Mouse (Mus musculus): ENCODE measurements at regions not wholly inside any gene's neighbourhood (a gene's known extent, or its start where the extent isn't known, plus 50 kb on each side); places are given as distances from the start of the nearest gene placed in this dataset.

DNA sequence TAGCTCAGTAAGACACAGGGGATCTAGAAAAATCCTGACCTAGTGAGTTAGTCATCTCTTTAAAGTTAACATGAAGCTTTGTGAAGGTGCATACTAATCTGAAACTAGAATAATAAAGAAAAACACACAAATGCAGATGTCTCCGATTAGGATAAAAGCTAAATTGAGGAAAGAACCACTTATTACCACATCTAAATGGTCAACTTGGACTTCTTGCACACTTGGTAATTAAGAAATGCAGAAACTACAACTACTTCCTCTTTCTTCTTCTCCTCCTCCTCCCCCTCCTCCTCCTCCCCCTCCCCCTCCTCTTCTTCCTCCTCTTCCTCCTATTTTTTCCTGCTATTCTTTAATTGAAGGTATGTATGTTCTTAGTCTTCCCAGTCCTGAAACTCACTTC is 116.3 kb downstream of the Dkk1 start:
- Histone ChIP-seq H3K4me3 (no peak overlapping the region), H3K79me2 (ENCODE audit: control insufficient read depth, insufficient read depth) (no peaks in the 10 kb centered on the region), H3K27me3 (ENCODE audit: control insufficient read depth, insufficient read depth, insufficient read length) (no peaks in the 10 kb centered on the region), H3ac (ENCODE audit: control insufficient read depth, insufficient read length) (no peak overlapping the region), H3K4me2 (ENCODE audit: low read depth) (no peak overlapping the region), H3K36me3 (ENCODE audit: control insufficient read depth, insufficient read depth) (no peaks in the 10 kb centered on the region)
- TF ChIP-seq CEBPB (IDR thresholded peaks at IDR 0.05; ENCODE audit: insufficient read depth, poor library complexity, severe bottlenecking), result no peak
- TF ChIP-seq MYOD1 (IDR thresholded peaks at IDR 0.05; ENCODE audit: control insufficient read depth in 1 of 3, insufficient read length in 2 of 3, low read depth in 2 of 3), result no peak
- TF ChIP-seq USF1 (IDR thresholded peaks at IDR 0.05; ENCODE audit: low read depth), result no peak
- no peak for TF ChIP-seq REST (IDR thresholded peaks at IDR 0.05; ENCODE audit: insufficient read depth, insufficient read length)
- TF ChIP-seq SRF (IDR thresholded peaks at IDR 0.05; ENCODE audit: control insufficient read depth, insufficient read length, low read depth), result no peak
- no peak for TF ChIP-seq TCF3 (IDR thresholded peaks at IDR 0.05; ENCODE audit: insufficient read length, low read depth)
- TF ChIP-seq E2F4 (IDR thresholded peaks at IDR 0.05; ENCODE audit: insufficient read depth), result no peak
- TF ChIP-seq MYOG (IDR thresholded peaks at IDR 0.05; ENCODE audit: control insufficient read depth in 1 of 3, insufficient read depth in 1 of 3, insufficient read length in 2 of 3, low read depth in 2 of 3), result no peak
- no peak for TF ChIP-seq POLR2A (IDR thresholded peaks at IDR 0.05; ENCODE audit: insufficient read length, low read depth)
- TF ChIP-seq TCF12 (IDR thresholded peaks at IDR 0.05; ENCODE audit: insufficient read depth, poor library complexity, severe bottlenecking), result no peak
- no peak for TF ChIP-seq POLR2AphosphoS2 (IDR thresholded peaks at IDR 0.05; ENCODE audit: insufficient read length, low read depth)
- no peak for TF ChIP-seq MAX (IDR thresholded peaks at IDR 0.05; ENCODE audit: low read depth)

- Histone ChIP-seq H3K36me3 (ENCODE audit: control insufficient read depth, insufficient read depth) (no peaks in the 10 kb centered on the region), H3K27me3 (ENCODE audit: control insufficient read depth, insufficient read depth, insufficient read length) (no peaks in the 10 kb centered on the region), H3K79me2 (ENCODE audit: control insufficient read depth, insufficient read depth) (no peaks in the 10 kb centered on the region), H3K4me3 (no peak overlapping the region), H3K4me2 (ENCODE audit: low read depth) (no peak overlapping the region), H3ac (ENCODE audit: control insufficient read depth, insufficient read length) (no peak overlapping the region)
- TF ChIP-seq REST (IDR thresholded peaks at IDR 0.05; ENCODE audit: insufficient read depth, insufficient read length) (no peak), SRF (IDR thresholded peaks at IDR 0.05; ENCODE audit: control insufficient read depth, insufficient read length, low read depth) (no peak), MAX (IDR thresholded peaks at IDR 0.05; ENCODE audit: low read depth) (no peak), CEBPB (IDR thresholded peaks at IDR 0.05; ENCODE audit: insufficient read depth, poor library complexity, severe bottlenecking) (no peak), USF1 (IDR thresholded peaks at IDR 0.05; ENCODE audit: low read depth) (no peak), E2F4 (IDR thresholded peaks at IDR 0.05; ENCODE audit: insufficient read depth) (no peak), MYOG (IDR thresholded peaks at IDR 0.05; ENCODE audit: control insufficient read depth in 1 of 3, insufficient read depth in 1 of 3, insufficient read length in 2 of 3, low read depth in 2 of 3) (no peak)
These were observed 114.3 kb downstream of the Dkk1 start for GRCm38 (mm10) chr19:30435054-30435738.

DNA sequence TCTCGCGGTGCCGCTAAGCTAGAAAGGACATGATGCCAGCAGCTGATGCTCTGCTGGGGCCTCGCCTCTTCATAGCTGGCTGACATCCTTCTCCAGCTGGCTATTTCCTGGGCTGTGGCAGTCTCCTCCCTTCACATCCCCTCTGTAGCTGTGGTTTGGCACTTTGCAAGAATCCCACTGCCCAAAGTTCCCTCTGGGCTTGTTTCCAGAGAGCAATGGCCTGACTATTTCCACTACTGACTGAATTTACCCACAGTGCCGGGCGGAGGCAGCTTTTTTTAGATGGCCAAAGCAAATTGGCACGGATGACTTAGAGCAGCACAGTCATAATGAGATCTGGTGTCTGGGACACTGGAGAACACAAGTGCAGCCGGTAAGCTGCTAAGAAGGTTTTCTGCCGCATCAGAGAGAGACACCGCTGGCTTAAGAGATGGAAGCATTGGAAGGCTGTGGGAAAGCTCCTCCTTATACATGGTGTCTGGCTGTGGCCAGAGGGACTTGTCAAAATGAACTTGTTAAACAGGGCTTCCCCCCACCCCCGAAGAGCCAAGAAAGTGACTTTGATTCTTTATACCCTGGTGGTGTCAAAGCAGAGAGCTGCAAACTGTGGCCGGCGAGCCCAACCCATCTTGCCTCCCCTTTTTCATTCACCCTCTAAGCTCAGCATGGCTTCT is 98.5 kb downstream of the Dkk1 start:
- H3K4me3 ChIP-seq, result no peak overlapping the region

GRCm38 (mm10) chr19:30451543-30451920 is 97.9 kb downstream of the Dkk1 start:
- no peak overlapping the region for H3K4me2 ChIP-seq (ENCODE audit: low read depth)
- peaks cover 5% of the 10 kb centered on the region for H3K27me3 ChIP-seq (ENCODE audit: control insufficient read depth, insufficient read depth, insufficient read length)
- H3K36me3 ChIP-seq (ENCODE audit: control insufficient read depth, insufficient read depth), result no peaks in the 10 kb centered on the region
- H3K4me3 ChIP-seq, result no peak overlapping the region
- no peak for TF ChIP-seq USF1 (IDR thresholded peaks at IDR 0.05; ENCODE audit: low read depth)
- no peak for TF ChIP-seq REST (IDR thresholded peaks at IDR 0.05; ENCODE audit: insufficient read depth, insufficient read length)
- no peak for TF ChIP-seq SRF (IDR thresholded peaks at IDR 0.05; ENCODE audit: control insufficient read depth, insufficient read length, low read depth)
- no peak for TF ChIP-seq TCF3 (IDR thresholded peaks at IDR 0.05; ENCODE audit: insufficient read length, low read depth)
- TF ChIP-seq TCF12 (IDR thresholded peaks at IDR 0.05; ENCODE audit: insufficient read depth, poor library complexity, severe bottlenecking), result no peak
- no peak for TF ChIP-seq POLR2A (IDR thresholded peaks at IDR 0.05; ENCODE audit: insufficient read length, low read depth)
- TF ChIP-seq MAX (IDR thresholded peaks at IDR 0.05; ENCODE audit: low read depth), result no peak
- TF ChIP-seq MYOD1 (IDR thresholded peaks at IDR 0.05; ENCODE audit: control insufficient read depth in 1 of 3, insufficient read length in 2 of 3, low read depth in 2 of 3), result no peak
- TF ChIP-seq CEBPB (IDR thresholded peaks at IDR 0.05; ENCODE audit: insufficient read depth, poor library complexity, severe bottlenecking), result no peak
- no peak for TF ChIP-seq E2F4 (IDR thresholded peaks at IDR 0.05; ENCODE audit: insufficient read depth)
- TF ChIP-seq MYOG (IDR thresholded peaks at IDR 0.05; ENCODE audit: control insufficient read depth in 1 of 3, insufficient read depth in 1 of 3, insufficient read length in 2 of 3, low read depth in 2 of 3), result no peak
- TF ChIP-seq POLR2AphosphoS2 (IDR thresholded peaks at IDR 0.05; ENCODE audit: insufficient read length, low read depth), result no peak
- H3K79me2 ChIP-seq (ENCODE audit: control insufficient read depth, insufficient read depth), result no peaks in the 10 kb centered on the region
- H3ac ChIP-seq (ENCODE audit: control insufficient read depth, insufficient read length), result no peak overlapping the region

More for the DNA sequence above, 98.5 kb downstream of the Dkk1 start:
- H3K27me3 ChIP-seq (ENCODE audit: control insufficient read depth, insufficient read depth, insufficient read length), result peaks cover 10% of the 10 kb centered on the region
- H3ac ChIP-seq (ENCODE audit: control insufficient read depth, insufficient read length), result no peak overlapping the region
- no peaks in the 10 kb centered on the region for H3K36me3 ChIP-seq (ENCODE audit: control insufficient read depth, insufficient read depth)
- no peak for TF ChIP-seq POLR2A (IDR thresholded peaks at IDR 0.05; ENCODE audit: insufficient read length, low read depth)
- no peak for TF ChIP-seq REST (IDR thresholded peaks at IDR 0.05; ENCODE audit: insufficient read depth, insufficient read length)
- TF ChIP-seq MAX (IDR thresholded peaks at IDR 0.05; ENCODE audit: low read depth), result no peak
- TF ChIP-seq E2F4 (IDR thresholded peaks at IDR 0.05; ENCODE audit: insufficient read depth), result no peak
- no peak for TF ChIP-seq CEBPB (IDR thresholded peaks at IDR 0.05; ENCODE audit: insufficient read depth, poor library complexity, severe bottlenecking)
- TF ChIP-seq TCF12 (IDR thresholded peaks at IDR 0.05; ENCODE audit: insufficient read depth, poor library complexity, severe bottlenecking), result no peak
- no peak for TF ChIP-seq POLR2AphosphoS2 (IDR thresholded peaks at IDR 0.05; ENCODE audit: insufficient read length, low read depth)
- TF ChIP-seq USF1 (IDR thresholded peaks at IDR 0.05; ENCODE audit: low read depth), result no peak
- no peak for TF ChIP-seq MYOD1 (IDR thresholded peaks at IDR 0.05; ENCODE audit: control insufficient read depth in 1 of 3, insufficient read length in 2 of 3, low read depth in 2 of 3)
- no peak for TF ChIP-seq SRF (IDR thresholded peaks at IDR 0.05; ENCODE audit: control insufficient read depth, insufficient read length, low read depth)
- TF ChIP-seq TCF3 (IDR thresholded peaks at IDR 0.05; ENCODE audit: insufficient read length, low read depth), result no peak
- TF ChIP-seq MYOG (IDR thresholded peaks at IDR 0.05; ENCODE audit: control insufficient read depth in 1 of 3, insufficient read depth in 1 of 3, insufficient read length in 2 of 3, low read depth in 2 of 3), result no peak
- no peak overlapping the region for H3K4me2 ChIP-seq (ENCODE audit: low read depth)
- no peaks in the 10 kb centered on the region for H3K79me2 ChIP-seq (ENCODE audit: control insufficient read depth, insufficient read depth)
